Mouse (Mus musculus) forebrain, embryonic 14.5 days (tissue): Measurements from ENCODE around the gene Sfswap. TPM values are rescaled to one million over a fixed set of nuclear protein-coding genes. Genes with fewer than 3 reads are reported as not detected.
A peak's percentile ranks its signal among the peaks of the same experiment; 100 is the strongest.

Source experiments
- ATAC-seq: fragments of 200-750 bp; cut with Nextera tagmentation; 2 replicates; pipeline ENCODE4 v1.8.0; 2017; ENCODE audit warnings: mild to moderate bottlenecking, moderate library complexity
- DNase-seq: peaks from one replicate; pipeline ENCODE4 v3.0.0-alpha.2; 2015; ENCODE audit warnings: low spot score
- H3K27ac ChIP-seq: fragments of 300-500 bp; sonication (generic); 2 replicates; pipeline ENCODE4 v1.5.1; 2014; ENCODE audit warnings: low read depth, mild to moderate bottlenecking, control low read depth, low read length, moderate library complexity
- H3K27me3 ChIP-seq: fragments of 300-500 bp; sonication (generic); replicated peaks from 2 replicates; pipeline ENCODE4 v1.6.1; 2014; ENCODE audit warnings: low read length, control low read depth, mixed read lengths; ENCODE audit not compliant: control insufficient read depth, insufficient read depth
- H3K36me3 ChIP-seq: fragments of 300-500 bp; sonication (generic); 2 replicates; pipeline ENCODE4 v1.6.1; 2014; ENCODE audit warnings: low read length, control low read depth; ENCODE audit not compliant: control insufficient read depth, insufficient read depth
- H3K4me1 ChIP-seq: fragments of 300-500 bp; sonication (generic); 2 replicates; pipeline ENCODE4 v1.6.1; 2014; ENCODE audit warnings: antibody characterized with exemption, low read length, control low read depth; ENCODE audit not compliant: control insufficient read depth, insufficient read depth
- H3K4me2 ChIP-seq: fragments of 300-500 bp; sonication (generic); 2 replicates; pipeline ENCODE4 v1.6.1; 2014; ENCODE audit warnings: mild to moderate bottlenecking, control low read depth, low read length
- H3K4me3 ChIP-seq: fragments of 300-500 bp; sonication (generic); 2 replicates; pipeline ENCODE4 v1.5.1; 2014; ENCODE audit warnings: low read depth, low read length, control low read depth
- H3K9ac ChIP-seq: fragments of 300-500 bp; sonication (generic); 2 replicates; pipeline ENCODE4 v1.6.1; 2014; ENCODE audit warnings: mild to moderate bottlenecking, low read length, control low read depth, moderate library complexity
- H3K9me3 ChIP-seq: fragments of 300-500 bp; sonication (generic); replicated peaks from 2 replicates; pipeline ENCODE4 v1.6.1; 2016; ENCODE audit warnings: low read length, control low read depth, mixed read lengths; ENCODE audit not compliant: control insufficient read depth
- WGBS: fragments of 180-500 bp; shearing (Covaris S2); extraction: QIAGEN DNeasy Blood & Tissue Kit; methylation state at CpG from one replicate; pipeline ENCODE4 v1.1.7; 2014; 5-methylcytosine and 5-hydroxymethylcytosine counted together
- polyA plus RNA-seq: library from polyadenylated mRNA; unstranded; fragments of >200 nt; fragmentation: Nextera tagmentation; extraction: Ambion mirVana; gene quantifications from 2 replicates; pipeline ENCODE4 v1.2.1, GENCODE M21; 2014

Sfswap gene
- polyA plus RNA-seq, 1 experiment from 2014 or later = 37.7 TPM

DNA sequence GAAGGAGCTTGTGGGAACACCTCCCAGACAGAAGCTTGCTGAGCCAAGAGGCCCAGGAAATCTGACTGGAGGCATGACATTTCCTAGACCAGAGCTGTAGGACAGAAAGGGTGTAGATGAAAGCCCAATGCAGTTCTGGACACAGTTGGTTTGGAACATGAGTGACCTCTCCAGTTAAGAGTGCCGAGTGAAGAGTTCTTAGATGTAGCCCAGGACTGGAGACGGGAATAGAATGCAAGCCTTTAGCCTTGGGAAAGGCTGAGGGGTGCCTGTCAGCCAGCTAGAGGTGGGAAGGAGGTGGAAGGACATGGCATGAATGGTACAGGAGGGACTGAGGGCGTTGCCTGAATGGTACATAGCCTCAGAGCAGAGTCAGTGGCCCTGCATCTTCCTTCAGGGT lies 34.4 kb downstream of the Sfswap start:
- Histone ChIP-seq H3K27ac (no peak overlapping the region), H3K4me3 (no peak overlapping the region), H3K4me2 (no peak overlapping the region), H3K9ac (no peak overlapping the region), H3K36me3 (peaks cover 29% of the 10 kb centered on the region), H3K9me3 (no peaks in the 10 kb centered on the region), H3K4me1 (no peaks in the 10 kb centered on the region), H3K27me3 (no peaks in the 10 kb centered on the region)
- ATAC-seq (no peak), DNase-seq (no peak)
- WGBS = 96% methylated on average over 3 of the region's 3 CpGs

DNA sequence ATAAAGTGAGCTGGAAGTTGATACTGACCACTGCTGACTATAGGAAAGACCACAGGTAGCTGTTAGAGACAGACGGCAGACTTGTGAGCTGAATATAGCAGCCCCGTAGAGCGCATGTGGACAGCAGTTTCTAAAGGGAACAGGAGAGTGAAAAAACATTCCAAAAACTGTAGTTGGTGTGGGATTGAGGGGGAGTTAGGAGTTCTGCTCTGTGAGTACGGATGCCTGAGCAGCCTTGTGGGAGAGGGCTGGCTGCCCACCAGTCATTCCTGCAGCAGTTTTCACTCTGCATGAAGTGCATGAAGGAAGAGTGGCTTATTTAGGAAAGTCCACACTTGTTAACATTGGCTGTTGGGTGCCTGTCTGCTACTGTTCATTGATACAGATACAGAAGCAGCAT lies 37.8 kb downstream of the Sfswap start:
- 93% methylated on average over 4 of the region's 4 CpGs for WGBS

GRCm38 (mm10) chr5:129542236-129542635 lies 41.2 kb downstream of the Sfswap start:
- H3K27me3 ChIP-seq = no peaks in the 10 kb centered on the region
- no peak overlapping the region for H3K27ac ChIP-seq
- 84% methylated on average over 3 of the region's 3 CpGs for WGBS
- H3K4me2 ChIP-seq = no peak overlapping the region
- H3K9ac ChIP-seq = no peak overlapping the region
- ATAC-seq = no peak
- no peak overlapping the region for H3K4me3 ChIP-seq
- no peaks in the 10 kb centered on the region for H3K4me1 ChIP-seq
- H3K9me3 ChIP-seq = no peaks in the 10 kb centered on the region
- H3K36me3 ChIP-seq = peaks cover 75% of the 10 kb centered on the region
- no peak for DNase-seq

More for the DNA sequence above, 37.8 kb downstream of the Sfswap start:
- Histone ChIP-seq H3K4me1 (no peaks in the 10 kb centered on the region), H3K9me3 (no peaks in the 10 kb centered on the region), H3K27ac (no peak overlapping the region), H3K9ac (no peak overlapping the region), H3K4me2 (no peak overlapping the region), H3K27me3 (no peaks in the 10 kb centered on the region), H3K4me3 (no peak overlapping the region), H3K36me3 (peaks cover 52% of the 10 kb centered on the region)
- no peak for ATAC-seq
- no peak for DNase-seq

- Histone ChIP-seq H3K4me1 (no peaks in the 10 kb centered on the region), H3K27me3 (no peaks in the 10 kb centered on the region), H3K27ac (peak overlapping the region; percentile 27; the same call in 1 of the 2 replicates), H3K9me3 (no peaks in the 10 kb centered on the region), H3K4me2 (no peak overlapping the region), H3K4me3 (no peak overlapping the region), H3K36me3 (peaks cover 86% of the 10 kb centered on the region), H3K9ac (no peak overlapping the region)
- peak; percentile 81 for DNase-seq
- no peak for ATAC-seq
- 77% methylated on average over 9 of the region's 9 CpGs for WGBS
These were observed 44.8 kb downstream of the Sfswap start for GRCm38 (mm10) chr5:129545787-129546186.

DNA sequence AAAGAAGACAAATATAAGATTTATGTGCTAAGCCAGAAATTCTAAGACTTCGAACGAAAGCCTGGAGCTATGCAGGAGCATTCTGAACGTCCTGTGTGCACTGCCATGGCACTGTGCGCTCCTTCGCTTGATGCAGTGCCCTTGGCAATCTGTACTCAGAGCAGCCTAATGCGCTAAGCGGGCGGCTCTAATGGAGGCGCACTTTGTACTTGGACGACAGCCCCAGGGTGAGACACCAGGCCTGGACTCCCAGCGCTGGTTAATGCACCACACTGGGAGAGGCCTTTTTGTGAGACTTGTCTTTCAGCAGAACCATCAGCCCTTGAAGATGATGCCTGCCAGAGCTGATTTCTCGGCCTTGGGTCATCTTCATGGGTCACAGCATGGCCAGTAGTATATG lies 48.7 kb downstream of the Sfswap start:
- Histone ChIP-seq H3K4me3 (no peak overlapping the region), H3K36me3 (peaks cover 87% of the 10 kb centered on the region), H3K9me3 (no peaks in the 10 kb centered on the region), H3K27ac (no peak overlapping the region), H3K4me1 (no peaks in the 10 kb centered on the region), H3K27me3 (no peaks in the 10 kb centered on the region), H3K9ac (no peak overlapping the region), H3K4me2 (no peak overlapping the region)
- WGBS = 94% methylated on average over 12 of the region's 12 CpGs
- DNase-seq = no peak
- no peak for ATAC-seq

DNA sequence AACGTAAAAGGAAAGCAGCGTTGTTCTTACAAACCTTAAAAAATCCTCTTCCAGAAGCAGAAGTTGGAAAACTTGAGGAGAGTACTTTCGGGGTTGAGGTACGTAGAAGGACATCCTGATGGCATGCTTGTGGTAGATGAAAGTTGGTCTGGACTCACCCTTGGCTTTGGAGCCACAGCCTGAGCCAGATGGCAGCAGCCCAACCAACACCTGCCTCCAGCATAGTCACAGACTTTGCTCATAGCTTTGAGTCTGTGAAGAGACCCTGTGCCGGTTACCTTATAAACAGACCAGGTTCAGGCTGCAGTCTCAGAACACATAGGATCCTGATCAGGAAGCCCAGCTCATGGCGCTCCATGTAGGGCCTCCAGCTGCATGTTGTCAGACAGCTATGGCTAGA lies 49.8 kb downstream of the Sfswap start:
- 98% methylated on average over 6 of the region's 6 CpGs for WGBS
- peaks cover 91% of the 10 kb centered on the region for H3K36me3 ChIP-seq
- no peak for DNase-seq
- no peak for ATAC-seq
- no peak overlapping the region for H3K4me2 ChIP-seq
- H3K4me3 ChIP-seq = no peak overlapping the region
- H3K4me1 ChIP-seq = no peaks in the 10 kb centered on the region
- no peak overlapping the region for H3K9ac ChIP-seq
- no peaks in the 10 kb centered on the region for H3K9me3 ChIP-seq
- H3K27me3 ChIP-seq = no peaks in the 10 kb centered on the region
- H3K27ac ChIP-seq = no peak overlapping the region

- no peaks in the 10 kb centered on the region for H3K27me3 ChIP-seq
- no peak overlapping the region for H3K9ac ChIP-seq
- H3K9me3 ChIP-seq = no peaks in the 10 kb centered on the region
- H3K27ac ChIP-seq = no peak overlapping the region
- ATAC-seq (no peak), DNase-seq (no peak)
- WGBS = 92% methylated on average over 2 of the region's 2 CpGs
- no peak overlapping the region for H3K4me2 ChIP-seq
- no peak overlapping the region for H3K4me3 ChIP-seq
- H3K36me3 ChIP-seq = peaks cover 91% of the 10 kb centered on the region
- no peaks in the 10 kb centered on the region for H3K4me1 ChIP-seq
These were observed 51.0 kb downstream of the Sfswap start for GRCm38 (mm10) chr5:129551991-129552390.

GRCm38 (mm10) chr5:129553642-129554041 lies 52.6 kb downstream of the Sfswap start:
- no peak overlapping the region for H3K4me3 ChIP-seq
- DNase-seq = no peak
- 90% methylated on average over 6 of the region's 6 CpGs for WGBS
- no peak overlapping the region for H3K9ac ChIP-seq
- no peak overlapping the region for H3K4me2 ChIP-seq
- no peak overlapping the region for H3K27ac ChIP-seq
- ATAC-seq = no peak
- H3K27me3 ChIP-seq = no peaks in the 10 kb centered on the region
- no peaks in the 10 kb centered on the region for H3K4me1 ChIP-seq
- H3K36me3 ChIP-seq = peaks cover 96% of the 10 kb centered on the region
- H3K9me3 ChIP-seq = no peaks in the 10 kb centered on the region

DNA sequence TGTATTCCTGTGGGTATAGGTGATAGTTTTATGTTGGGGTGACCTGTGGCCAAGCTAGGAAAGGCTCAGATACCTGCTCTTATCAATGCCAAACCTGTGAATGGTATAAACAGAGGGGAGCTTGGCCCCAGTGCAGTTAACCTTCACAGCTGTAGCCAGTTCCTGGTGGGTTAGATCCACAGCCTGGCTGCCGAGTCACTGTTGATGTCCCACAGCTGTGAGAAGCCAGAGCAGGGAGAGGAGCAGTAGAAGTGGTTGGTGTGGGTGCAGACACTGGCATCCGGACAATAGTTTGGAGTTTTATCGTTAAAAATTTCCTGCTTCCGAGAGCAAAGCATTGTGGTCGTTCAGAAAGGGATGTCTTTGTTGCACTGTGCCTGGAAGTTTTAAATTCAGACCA lies 57.6 kb downstream of the Sfswap start:
- DNase-seq (no peak), ATAC-seq (no peak)
- no peak overlapping the region for H3K4me3 ChIP-seq
- no peak overlapping the region for H3K9ac ChIP-seq
- H3K9me3 ChIP-seq = no peaks in the 10 kb centered on the region
- WGBS = 81% methylated on average over 5 of the region's 5 CpGs
- H3K36me3 ChIP-seq = peaks cover 94% of the 10 kb centered on the region
- H3K4me1 ChIP-seq = no peaks in the 10 kb centered on the region
- no peak overlapping the region for H3K4me2 ChIP-seq
- no peaks in the 10 kb centered on the region for H3K27me3 ChIP-seq
- no peak overlapping the region for H3K27ac ChIP-seq
